Mouse (Mus musculus) neural tube, embryonic 14.5 days (tissue): ENCODE results near the gene Zbtb42. TPM values are rescaled to one million over a fixed set of nuclear protein-coding genes. Genes with fewer than 3 reads are reported as not detected.

ENCODE experiments used
- ATAC-seq: fragments of 200-750 bp; cut with Nextera tagmentation; 2 replicates; pipeline ENCODE4 v1.8.0; 2017; ENCODE audit warnings: low read depth, mild to moderate bottlenecking, moderate TSS enrichment, moderate library complexity
- H3K27ac ChIP-seq: fragments of 300-500 bp; sonication (generic); 2 replicates; pipeline ENCODE4 v1.5.1; 2014; ENCODE audit warnings: low read depth, mild to moderate bottlenecking, control low read depth, low read length, moderate library complexity, mixed read lengths
- H3K27me3 ChIP-seq: fragments of 300-500 bp; sonication (generic); 2 replicates; pipeline ENCODE4 v1.6.1; 2014; ENCODE audit warnings: low read length; ENCODE audit not compliant: control insufficient read depth, insufficient read depth
- H3K36me3 ChIP-seq: fragments of 300-500 bp; sonication (generic); 2 replicates; pipeline ENCODE4 v1.6.1; 2014; ENCODE audit warnings: low read length, mixed read lengths; ENCODE audit not compliant: control insufficient read depth, insufficient read depth
- H3K4me1 ChIP-seq: fragments of 300-500 bp; sonication (generic); 2 replicates; pipeline ENCODE4 v1.6.1; 2014; ENCODE audit warnings: low read length; ENCODE audit not compliant: control insufficient read depth, insufficient read depth
- H3K4me2 ChIP-seq: fragments of 300-500 bp; sonication (generic); 2 replicates; pipeline ENCODE4 v1.6.1; 2014; ENCODE audit warnings: mild to moderate bottlenecking, low read depth, low read length, control low read depth
- H3K4me3 ChIP-seq: fragments of 300-500 bp; sonication (generic); 2 replicates; pipeline ENCODE4 v1.5.1; 2014; ENCODE audit warnings: low read depth, low read length, control low read depth, mixed read lengths
- H3K9ac ChIP-seq: fragments of 300-500 bp; sonication (generic); replicated peaks from 2 replicates; pipeline ENCODE4 v1.6.1; 2014; ENCODE audit warnings: low read depth, mild to moderate bottlenecking, control low read depth, low read length, mixed read lengths
- H3K9me3 ChIP-seq: fragments of 300-500 bp; sonication (generic); 2 replicates; pipeline ENCODE4 v1.6.1; 2016; ENCODE audit warnings: low read length; ENCODE audit not compliant: control insufficient read depth
- WGBS: fragments of 180-500 bp; shearing (Covaris S2); extraction: QIAGEN DNeasy Blood & Tissue Kit; methylation state at CpG from one replicate; pipeline ENCODE4 v1.1.7; 2014; 5-methylcytosine and 5-hydroxymethylcytosine counted together
- microRNA-seq: library from miRNA; unstranded; fragments of <30 nt; microRNA quantifications from one replicate; pipeline ENCODE4, GENCODE M21; 2016
- polyA plus RNA-seq: library from polyadenylated mRNA; unstranded; fragments of >200 nt; fragmentation: Nextera tagmentation; extraction: Ambion mirVana; gene quantifications from 2 replicates; pipeline ENCODE4 v1.2.1, GENCODE M21; 2014

Zbtb42 gene
- polyA plus RNA-seq, 1 experiment from 2014 or later, result 1.3 TPM

GRCm38 (mm10) chr12:112724077-112724805 lies 45.6 kb downstream of the Zbtb42 start:
- ATAC-seq, result no peak
- Histone ChIP-seq H3K4me3 (no peak overlapping the region), H3K36me3 (no peaks in the 10 kb centered on the region), H3K4me2 (no peak overlapping the region), H3K4me1 (peaks cover 14% of the 10 kb centered on the region), H3K9me3 (no peaks in the 10 kb centered on the region), H3K27ac (no peak overlapping the region), H3K9ac (no peak overlapping the region), H3K27me3 (peaks cover 5% of the 10 kb centered on the region)
- WGBS, result 78% methylated on average over 11 of the region's 11 CpGs

GRCm38 (mm10) chr12:112727801-112728200 lies 49.2 kb downstream of the Zbtb42 start:
- no peak overlapping the region for H3K9ac ChIP-seq
- no peak overlapping the region for H3K27ac ChIP-seq
- 61% methylated on average over 8 of the region's 8 CpGs for WGBS
- ATAC-seq, result no peak
- peaks cover 11% of the 10 kb centered on the region for H3K4me1 ChIP-seq
- no peaks in the 10 kb centered on the region for H3K27me3 ChIP-seq
- no peak overlapping the region for H3K4me2 ChIP-seq
- peaks cover 16% of the 10 kb centered on the region for H3K36me3 ChIP-seq
- no peak overlapping the region for H3K4me3 ChIP-seq
- no peaks in the 10 kb centered on the region for H3K9me3 ChIP-seq

GRCm38 (mm10) chr12:112730808-112731207 lies 52.2 kb downstream of the Zbtb42 start:
- Histone ChIP-seq H3K4me1 (no peaks in the 10 kb centered on the region), H3K4me2 (no peak overlapping the region), H3K36me3 (peaks cover 30% of the 10 kb centered on the region), H3K27ac (no peak overlapping the region), H3K4me3 (no peak overlapping the region), H3K27me3 (no peaks in the 10 kb centered on the region), H3K9me3 (no peaks in the 10 kb centered on the region), H3K9ac (no peak overlapping the region)
- WGBS, result 91% methylated on average over 14 of the region's 14 CpGs
- ATAC-seq, result no peak

Small RNA genes within 50 kb of the gene (microRNA-seq; reads per million reads assigned to microRNA genes)
- gene Mir6939, result 0.85 reads per million

Other genes with a start within 250 kb of the Zbtb42 start
- 0.08 and 0.21 TPM in 2 replicates for gene A530016L24Rik, start 189.4 kb upstream of the Zbtb42 start, polyA plus RNA-seq
- 52.3 and 63.3 TPM in 2 replicates for gene Tmem179, start 162.1 kb upstream of the Zbtb42 start, polyA plus RNA-seq
- 0.20 and 2.1 TPM in 2 replicates for gene Inf2, start 90.0 kb upstream of the Zbtb42 start, polyA plus RNA-seq
- gene Adssl1, start 58.8 kb upstream of the Zbtb42 start, polyA plus RNA-seq, result 2.7 and 3.4 TPM in 2 replicates
- 44.7 and 46.8 TPM in 2 replicates for gene Siva1, start 34.1 kb upstream of the Zbtb42 start, polyA plus RNA-seq
- 57.9 and 59.2 TPM in 2 replicates for gene Akt1, start 3.9 kb upstream of the Zbtb42 start, polyA plus RNA-seq
- 33.2 and 36.1 TPM in 2 replicates for gene Cep170b, start 41.6 kb downstream of the Zbtb42 start, polyA plus RNA-seq
- 4.5 and 6.9 TPM in 2 replicates for gene Pld4, start 81.8 kb downstream of the Zbtb42 start, polyA plus RNA-seq
- gene Ahnak2, start 123.8 kb downstream of the Zbtb42 start, polyA plus RNA-seq, result 3.1 and 4.9 TPM in 2 replicates
- gene Clba1, start 130.1 kb downstream of the Zbtb42 start, polyA plus RNA-seq, result 17.5 and 17.8 TPM in 2 replicates
- gene Cdca4, start 150.6 kb downstream of the Zbtb42 start, polyA plus RNA-seq, result 33.6 and 37.5 TPM in 2 replicates
- gene Gpr132, start 189.4 kb downstream of the Zbtb42 start, polyA plus RNA-seq, result 0.10 TPM in 1 of 2 replicates, not detected in the other